10 mouse cellular contexts compared by ENCODE assay signal in the genomic region with DNA sequence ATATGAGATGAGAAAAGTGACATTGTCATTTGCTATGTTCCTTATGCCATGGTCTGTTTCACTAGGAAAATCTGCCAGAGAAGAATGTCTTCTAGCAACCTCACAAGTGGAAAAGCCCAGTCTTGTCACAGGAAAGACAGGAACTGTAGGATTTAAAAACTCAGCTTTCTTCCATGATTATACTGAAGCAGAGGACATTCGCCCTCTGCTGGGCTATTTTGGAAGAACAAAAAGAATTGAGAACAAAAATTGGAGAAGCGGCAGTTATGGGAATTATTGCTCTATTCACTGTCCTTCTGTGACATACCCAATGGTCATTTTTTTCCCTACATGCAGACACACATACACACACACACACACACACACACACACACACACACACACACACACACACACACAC.
DNase-seq lines count a peak whose midpoint lies in the region; ATAC-seq and TF ChIP-seq lines count a peak whose summit lies in the region.
"Had no signal": no experiment of that assay in that cellular context is flagged by ENCODE, and none has a peak within 500 bp of the region (broad histone marks: within the 10 kb centered on the region; RNA-seq: fewer than 3 reads in every experiment).

No protein-coding gene starts in this region.

- TF ChIP-seq CTCF in hindbrain, postnatal 0 days (IDR thresholded peaks at IDR 0.05; ENCODE audit: low read depth) = peak; percentile 69

- H3K9me3 ChIP-seq in hindbrain, postnatal 0 days (ENCODE audit: low read length) = no peaks in the 10 kb centered on the region
- H3K9me3 ChIP-seq in hindbrain, embryonic 13.5 days = no peaks in the 10 kb centered on the region
- H3K9me3 ChIP-seq: midbrain, embryonic 15.5 days had no signal

- no peaks in the 10 kb centered on the region for H3K27me3 ChIP-seq in hindbrain, postnatal 0 days (ENCODE audit: insufficient read depth, low read length)
- H3K27me3 ChIP-seq in hindbrain, embryonic 13.5 days = no peaks in the 10 kb centered on the region
- H3K27me3 ChIP-seq: midbrain, embryonic 15.5 days had no signal

- no peaks in the 10 kb centered on the region for H3K36me3 ChIP-seq in hindbrain, postnatal 0 days (ENCODE audit: insufficient read depth, low read length)
- no peaks in the 10 kb centered on the region for H3K36me3 ChIP-seq in hindbrain, embryonic 13.5 days
- H3K36me3 ChIP-seq: midbrain, embryonic 15.5 days had no signal

- WGBS in hindbrain, postnatal 0 days = 18% methylated on average over 2 of the region's 2 CpGs
- WGBS in hindbrain, embryonic 13.5 days = 24% methylated on average over 2 of the region's 2 CpGs

- no peak overlapping the region for H3K27ac ChIP-seq in hindbrain, postnatal 0 days
- no peak overlapping the region for H3K27ac ChIP-seq in hindbrain, embryonic 13.5 days
- H3K27ac ChIP-seq: midbrain, embryonic 15.5 days had no signal

- ATAC-seq in hindbrain, postnatal 0 days = no peak
- no peak for ATAC-seq in hindbrain, embryonic 13.5 days (ENCODE audit: low FRiP score)
- ATAC-seq: forebrain, embryonic 16.5 days; midbrain, embryonic 15.5 days had no signal

- no peaks in the 10 kb centered on the region for H3K4me1 ChIP-seq in hindbrain, postnatal 0 days (ENCODE audit: insufficient read depth, low read length)
- no peaks in the 10 kb centered on the region for H3K4me1 ChIP-seq in hindbrain, embryonic 13.5 days (replicated peaks)
- H3K4me1 ChIP-seq: midbrain, embryonic 15.5 days had no signal

- peak; percentile 80 for DNase-seq in hindbrain, postnatal 0 days (ENCODE audit: low spot score)
- peak; percentile 16 for DNase-seq in right cerebral cortex, adult 18-20 months
- no peak for DNase-seq in right cerebral cortex, postnatal 25 days
- DNase-seq in forelimb bud, embryonic 11.5 days (ENCODE audit: low read depth, low spot score) = peak; percentile 17
- DNase-seq in gastrocnemius, adult 18-20 months (ENCODE audit: low spot score) = no peak
- no peak for DNase-seq in gastrocnemius, adult 8-10 months (ENCODE audit: low spot score in 2 of 2)
- DNase-seq: kidney, postnatal 4 days had no signal

- no peak overlapping the region for H3K4me3 ChIP-seq in hindbrain, postnatal 0 days (ENCODE audit: low read length)
- no peak overlapping the region for H3K4me3 ChIP-seq in hindbrain, embryonic 13.5 days
- H3K4me3 ChIP-seq: midbrain, embryonic 15.5 days had no signal

- no peak overlapping the region for H3K4me2 ChIP-seq in hindbrain, postnatal 0 days (ENCODE audit: low read depth, low read length)
- no peak overlapping the region for H3K4me2 ChIP-seq in hindbrain, embryonic 13.5 days
- H3K4me2 ChIP-seq: midbrain, embryonic 15.5 days had no signal

- H3K9ac ChIP-seq in hindbrain, postnatal 0 days (replicated peaks; ENCODE audit: low read length) = no peak overlapping the region
- no peak overlapping the region for H3K9ac ChIP-seq in hindbrain, embryonic 13.5 days
- H3K9ac ChIP-seq: midbrain, embryonic 15.5 days had no signal

Comparison
In these comparisons a context has a peak if more than half of its experiments do, and no peak if none do; other contexts are left out.
1. DNase-seq: peak in hindbrain, postnatal 0 days (single experiment), right cerebral cortex, adult 18-20 months (single experiment) and forelimb bud, embryonic 11.5 days (single experiment); none in right cerebral cortex, postnatal 25 days (single experiment), gastrocnemius, adult 18-20 months (single experiment) and gastrocnemius, adult 8-10 months (0 of 2).